In the genomic region with DNA sequence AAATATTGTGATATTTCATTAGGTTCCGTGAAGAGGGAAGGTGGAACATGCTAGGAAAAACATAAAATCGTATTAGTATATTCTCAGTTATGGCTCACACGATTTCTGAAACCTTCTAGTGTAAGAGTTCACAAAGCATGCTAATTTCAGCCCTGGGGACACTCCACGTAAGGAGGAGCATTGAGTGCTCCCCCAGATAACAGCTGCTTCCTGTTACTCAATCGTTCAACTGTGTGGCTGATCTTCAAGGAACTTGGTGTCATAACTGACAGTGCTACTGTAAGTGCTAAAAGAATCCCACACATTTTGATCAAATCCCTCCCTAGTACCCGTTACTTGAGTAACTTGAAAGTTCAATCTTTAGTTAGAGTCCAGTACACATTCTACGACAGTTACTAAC, we compare ENCODE assay signal across 1 mouse cellular context.
A peak's percentile ranks its signal among the peaks of the same experiment; 100 is the strongest.
TF ChIP-seq lines count a peak whose summit lies in the region.

No protein-coding gene starts in this region.

TF ChIP-seq in MEL, 35 proteins besides CTCF, POLR2A, EP300 and RAD21 (continued from another document):
- TF ChIP-seq ELF1 (IDR thresholded peaks at IDR 0.05; ENCODE audit: low read depth, low read length) (peak; percentile 61), TAL1 (IDR thresholded peaks at IDR 0.05; ENCODE audit: low read length) (peak; percentile 51), ZMIZ1 (IDR thresholded peaks at IDR 0.05; ENCODE audit: low read depth, low read length) (no peak), MXI1 (IDR thresholded peaks at IDR 0.05; ENCODE audit: low read depth, low read length) (peak; percentile 72; the same call in 1 of the 2 replicates), MAX (IDR thresholded peaks at IDR 0.05; ENCODE audit: low read length) (peak; percentile 60; the same call in 1 of the 2 replicates), ETS1 (IDR thresholded peaks at IDR 0.05; ENCODE audit: low read depth, low read length) (peak; percentile 96), SIN3A (IDR thresholded peaks at IDR 0.05; ENCODE audit: low read length) (peak; percentile 94)
